Mouse (Mus musculus) central nervous system, embryonic 14 days (tissue): ENCODE results near the gene Slit3. TPM values are rescaled to one million over a fixed set of nuclear protein-coding genes. Genes with fewer than 3 reads are reported as not detected.

Experiments
- polyA plus RNA-seq: library from polyadenylated mRNA; depleted of rRNA; stranded (reverse); fragments of >200 nt; gene quantifications from 2 replicates; pipeline ENCODE4 v1.2.3, GENCODE M21; 2012; rRNA removed

The Slit3 gene
- polyA plus RNA-seq = 5.6 and 11.7 TPM in 2 replicates

GRCm38 (mm10) chr11:35120894-35121610 lies at the start of gene Slit3:
Gene Slit3, plus strand, starts transcription at chr11:35121224.

